Mouse (Mus musculus) frontal cortex, adult 2 months (tissue): ENCODE data around the gene Abcg8. TPM values are rescaled to one million over a fixed set of nuclear protein-coding genes. Genes with fewer than 3 reads are reported as not detected.

Source experiments
- DNase-seq, 2 experiments: peaks; one replicate each; pipeline ENCODE4 v3.0.0; 2022; ENCODE audit warnings: low spot score in 1 of 2; ENCODE audit errors: extremely low spot score in 1 of 2
- polyA plus RNA-seq: library from polyadenylated mRNA; depleted of rRNA; stranded (reverse); fragments of >200 nt; gene quantifications from 2 replicates; pipeline ENCODE4 v1.2.3, GENCODE M21; 2012; rRNA removed

Gene Abcg8
- polyA plus RNA-seq, result not detected in 2 replicates

- no peak for DNase-seq
Observed at GRCm38 (mm10) chr17:84675951-84676366, at the start of gene Abcg8. Gene Abcg8, plus strand, starts transcription at chr17:84676302.

GRCm38 (mm10) chr17:84626857-84627305, 49.2 kb upstream of the Abcg8 start:
- DNase-seq, result peak in 1 of 2 experiments; percentile 28

GRCm38 (mm10) chr17:84627721-84628120, 48.4 kb upstream of the Abcg8 start:
- no peak for DNase-seq

- DNase-seq, result no peak
Observed at GRCm38 (mm10) chr17:84628611-84629010, 47.5 kb upstream of the Abcg8 start.

GRCm38 (mm10) chr17:84631836-84632235, 44.3 kb upstream of the Abcg8 start:
- DNase-seq, result no peak

DNA sequence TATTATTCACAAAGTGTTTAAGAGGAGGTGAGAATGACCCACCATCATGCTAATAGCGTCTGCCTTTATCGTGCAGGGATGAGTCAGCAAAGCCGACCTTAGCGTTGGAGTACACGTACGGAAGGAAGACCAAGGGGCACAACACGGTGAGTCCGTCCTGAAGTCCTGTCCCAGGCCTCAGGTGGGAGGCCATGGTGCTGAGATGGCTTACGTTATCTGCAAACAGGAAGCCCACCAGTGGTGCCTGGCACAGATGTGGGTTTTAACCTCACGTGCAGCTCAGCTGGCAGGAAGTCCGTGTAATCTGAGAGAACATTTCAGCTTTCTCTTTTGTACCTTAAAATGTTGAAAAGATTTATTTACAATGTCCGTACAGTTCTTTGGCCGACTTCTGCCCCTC, 42.7 kb upstream of the Abcg8 start:
- DNase-seq, result no peak

DNA sequence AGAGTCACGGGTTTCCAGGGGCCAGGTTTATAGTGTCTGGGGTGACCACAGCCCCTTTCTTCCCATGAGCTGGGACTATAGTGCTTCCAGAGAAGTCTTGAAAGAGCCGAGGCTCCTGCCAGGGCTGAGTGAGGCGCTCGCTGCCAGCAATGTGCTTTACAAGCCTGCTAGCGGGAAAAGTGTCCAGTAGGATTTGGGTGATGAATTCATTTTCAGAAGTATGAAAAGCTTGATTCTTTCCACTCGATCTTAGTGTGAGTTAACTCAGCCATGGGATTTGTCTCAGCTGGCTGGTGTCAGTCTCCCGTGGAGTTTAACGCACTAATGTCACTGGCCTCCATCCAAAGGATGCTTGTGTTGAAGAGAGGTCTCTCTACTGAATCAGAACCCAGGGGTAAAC, 39.8 kb upstream of the Abcg8 start:
- no peak for DNase-seq

GRCm38 (mm10) chr17:84637971-84638370, 38.1 kb upstream of the Abcg8 start:
- no peak for DNase-seq

DNA sequence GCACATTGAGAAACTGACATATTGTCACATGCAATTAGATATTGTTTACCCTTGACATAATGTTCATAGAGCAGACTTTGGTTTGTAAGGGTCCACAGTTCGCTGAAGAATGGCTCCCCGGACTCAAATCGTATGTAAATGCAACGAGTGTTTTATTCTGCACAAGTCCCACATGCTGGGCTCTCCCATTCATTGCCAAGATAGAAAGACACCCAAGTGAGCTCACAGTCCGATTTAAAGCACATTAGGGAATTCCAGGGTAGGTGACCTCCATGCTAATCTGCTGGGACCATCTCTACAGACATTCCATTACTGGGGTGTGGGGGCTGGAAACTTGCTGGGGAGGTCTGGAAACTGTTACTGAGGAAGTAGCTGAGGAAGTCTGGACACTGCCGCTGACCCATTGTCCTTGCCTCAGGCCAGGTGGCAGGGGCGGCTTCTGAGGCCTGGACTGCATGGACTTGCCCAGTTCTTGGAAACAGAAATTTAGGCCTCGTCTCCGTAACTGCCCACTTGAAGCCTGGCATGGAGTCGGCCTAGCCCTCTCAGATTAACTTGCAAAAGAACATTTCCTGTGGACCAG, 36.2 kb upstream of the Abcg8 start:
- no peak for DNase-seq

GRCm38 (mm10) chr17:84641893-84642292, 34.2 kb upstream of the Abcg8 start:
- peak in 1 of 2 experiments; percentile 72 for DNase-seq

- DNase-seq, result peak in 1 of 2 experiments; percentile 20
Observed at GRCm38 (mm10) chr17:84642324-84642723, 33.8 kb upstream of the Abcg8 start.

GRCm38 (mm10) chr17:84644292-84645050, 31.6 kb upstream of the Abcg8 start:
- DNase-seq, result no peak

DNA sequence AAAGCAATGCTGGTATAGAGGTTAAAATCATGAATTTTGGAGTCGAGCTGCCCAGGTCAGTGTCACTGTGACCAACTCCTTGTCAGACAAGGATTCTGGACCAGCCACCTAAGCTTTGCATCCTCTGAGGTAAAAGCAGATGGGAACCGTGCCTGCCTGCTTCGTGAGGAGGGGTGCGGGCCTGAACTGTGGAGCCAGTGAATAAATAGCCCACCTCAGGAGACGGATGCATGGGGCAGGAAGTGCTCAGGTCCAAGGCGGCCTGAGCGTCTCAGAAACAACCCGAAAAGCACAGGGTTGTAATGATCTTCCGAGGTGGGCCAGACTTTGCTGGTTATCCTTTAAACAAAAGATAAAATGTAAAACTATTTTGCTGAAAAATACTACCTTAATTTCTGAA, 31.0 kb upstream of the Abcg8 start:
- no peak for DNase-seq

GRCm38 (mm10) chr17:84645894-84646293, 30.2 kb upstream of the Abcg8 start:
- DNase-seq, result no peak

GRCm38 (mm10) chr17:84646477-84646876, 29.6 kb upstream of the Abcg8 start:
- DNase-seq, result peak in 1 of 2 experiments; percentile 31

GRCm38 (mm10) chr17:84647630-84648029, 28.5 kb upstream of the Abcg8 start:
- no peak for DNase-seq

- DNase-seq, result no peak
Observed at GRCm38 (mm10) chr17:84650302-84651017, 25.6 kb upstream of the Abcg8 start.

GRCm38 (mm10) chr17:84653544-84653943, 22.6 kb upstream of the Abcg8 start:
- DNase-seq, result no peak

- DNase-seq, result no peak
Observed at GRCm38 (mm10) chr17:84656205-84656604, 19.9 kb upstream of the Abcg8 start.

- no peak for DNase-seq
Observed at GRCm38 (mm10) chr17:84656653-84657421, 19.3 kb upstream of the Abcg8 start.

DNA sequence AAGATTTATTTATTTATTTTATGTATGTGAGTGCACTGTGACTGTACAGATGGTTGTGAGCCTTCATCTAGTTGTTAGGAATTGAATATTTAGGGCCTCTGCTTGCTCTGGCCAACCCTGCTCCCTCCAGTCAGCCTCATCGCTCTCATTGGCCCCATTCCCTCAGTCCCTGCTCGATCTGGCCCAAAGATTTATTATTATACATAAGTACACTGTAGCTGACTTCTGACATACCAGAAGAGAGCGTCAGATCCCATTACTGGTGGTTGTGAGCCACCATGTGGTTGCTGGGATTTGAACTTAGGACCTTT, 18.7 kb upstream of the Abcg8 start:
- DNase-seq, result no peak
